Comparison of ENCODE assay signal across 1 mouse cellular context in the genomic region with DNA sequence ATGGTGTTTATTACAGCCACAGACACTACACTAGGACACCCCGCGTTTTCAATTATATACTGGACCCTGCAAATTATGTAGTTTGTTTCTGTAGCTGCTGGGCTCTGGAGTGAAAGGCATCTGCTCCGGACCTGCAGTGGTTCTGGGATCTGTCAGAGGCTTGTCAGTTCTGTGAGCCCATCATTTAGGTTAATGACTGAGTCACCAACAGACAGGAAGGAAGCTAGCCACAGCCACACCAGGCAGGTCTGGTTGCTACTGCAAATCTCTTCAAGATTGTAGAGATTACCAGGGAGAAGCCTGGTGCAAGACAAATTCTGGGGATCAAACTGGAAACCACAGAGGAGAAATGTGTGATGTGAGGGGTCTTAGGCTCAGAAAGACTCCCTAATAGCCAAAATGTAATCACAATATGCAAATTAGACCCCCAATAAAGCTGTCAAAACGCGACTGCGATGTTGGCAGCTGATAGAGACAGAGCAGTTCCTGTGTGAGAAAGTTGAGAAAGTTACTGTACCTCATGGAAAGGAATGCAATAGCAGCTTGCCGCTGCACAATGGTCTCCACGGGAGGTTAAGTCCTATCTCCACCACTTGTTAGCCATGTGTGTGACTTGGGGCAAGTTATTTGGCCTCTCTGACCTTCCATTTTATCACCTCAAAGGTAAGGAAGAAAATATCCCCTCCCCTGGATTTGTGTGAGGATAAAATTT.
TF ChIP-seq lines count a peak whose summit lies in the region.

No protein-coding gene starts in this region.

TF ChIP-seq in myocyte, 11 proteins besides CTCF, POLR2A, EP300 and RAD21:
- TF ChIP-seq REST (IDR thresholded peaks at IDR 0.05; ENCODE audit: insufficient read depth, insufficient read length) (no peak), MYOG (IDR thresholded peaks at IDR 0.05; ENCODE audit: control insufficient read depth in 1 of 3, insufficient read depth in 1 of 3, insufficient read length in 2 of 3, low read depth in 2 of 3) (no peak), POLR2AphosphoS2 (IDR thresholded peaks at IDR 0.05; ENCODE audit: insufficient read length, low read depth) (no peak), TCF3 (IDR thresholded peaks at IDR 0.05; ENCODE audit: insufficient read length, low read depth) (no peak), SRF (IDR thresholded peaks at IDR 0.05; ENCODE audit: control insufficient read depth, insufficient read length, low read depth) (no peak), CEBPB (IDR thresholded peaks at IDR 0.05; ENCODE audit: insufficient read depth, poor library complexity, severe bottlenecking) (no peak), E2F4 (IDR thresholded peaks at IDR 0.05; ENCODE audit: insufficient read depth) (no peak), MYOD1 (IDR thresholded peaks at IDR 0.05; ENCODE audit: control insufficient read depth in 1 of 3, insufficient read length in 2 of 3, low read depth in 2 of 3) (no peak), TCF12 (IDR thresholded peaks at IDR 0.05; ENCODE audit: insufficient read depth, poor library complexity, severe bottlenecking) (no peak), USF1 (IDR thresholded peaks at IDR 0.05; ENCODE audit: low read depth) (no peak), MAX (IDR thresholded peaks at IDR 0.05; ENCODE audit: low read depth) (no peak)
